Mouse (Mus musculus): Measurements from ENCODE around the gene Ciapin1. TPM values are rescaled to one million over a fixed set of nuclear protein-coding genes. Genes with fewer than 3 reads are reported as not detected.
A peak's percentile ranks its signal among the peaks of the same experiment; 100 is the strongest.

The Ciapin1 gene
- total and polyA plus RNA-seq, 2 experiments from 2014 or later, result 80.6 to 92.2 TPM

DNA sequence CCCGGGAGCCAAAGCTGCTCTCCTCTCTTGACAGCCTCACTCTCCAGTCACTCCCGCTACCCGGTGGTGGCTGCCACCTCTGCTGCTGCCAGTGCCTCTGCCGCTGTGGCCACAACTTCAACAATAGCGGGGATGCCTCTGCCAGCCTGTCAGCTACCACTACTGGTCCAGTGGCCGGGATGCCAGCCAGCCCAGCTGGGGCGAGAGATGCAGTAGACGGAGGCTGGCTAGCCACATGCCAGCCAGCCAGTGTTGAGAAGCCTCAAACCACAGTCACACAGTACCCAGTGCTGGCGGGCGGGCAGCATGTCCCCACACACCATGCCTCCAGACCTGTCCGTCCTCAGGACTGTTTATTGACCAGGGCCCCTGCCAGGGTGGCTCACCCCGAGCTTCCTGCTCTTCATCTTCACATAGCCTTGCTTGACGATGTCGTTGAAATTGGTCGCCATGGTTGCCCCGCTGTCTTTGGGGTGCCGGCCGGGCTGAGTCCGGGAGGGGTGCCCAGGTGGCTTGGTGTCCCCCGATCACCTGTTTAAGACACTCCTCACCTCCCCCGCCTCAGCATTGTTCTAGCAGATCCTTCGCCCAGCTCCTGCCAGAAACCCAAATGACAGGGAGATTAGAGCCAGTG is 32.4 kb upstream of the Ciapin1 start:
- peaks cover 19% of the 10 kb centered on the region for H3K4me1 ChIP-seq (ENCODE audit: control insufficient read depth, insufficient read depth)
- peak overlapping the region; percentile 35 for H3K4me3 ChIP-seq (ENCODE audit: low read depth, low read length)
- TF ChIP-seq EP300 (IDR thresholded peaks at IDR 0.05; ENCODE audit: low read depth) (no peak), CTCF (IDR thresholded peaks at IDR 0.05; ENCODE audit: low read depth) (no peak)
- no peak for ATAC-seq (ENCODE audit: insufficient read depth, low read depth)
- peak overlapping the region; percentile 64 for H3K4me2 ChIP-seq (ENCODE audit: low read depth, low read length)
- no peak for DNase-seq (ENCODE audit: low spot score)
- no peak overlapping the region for H3K27ac ChIP-seq (ENCODE audit: low read depth)
- peaks cover 25% of the 10 kb centered on the region for H3K36me3 ChIP-seq (replicated peaks; ENCODE audit: control insufficient read depth, insufficient read depth, low read length)
- no peaks in the 10 kb centered on the region for H3K9me3 ChIP-seq (replicated peaks; ENCODE audit: control insufficient read depth, low read length)
- no peaks in the 10 kb centered on the region for H3K27me3 ChIP-seq (ENCODE audit: control insufficient read depth, insufficient read depth, low read length)
- 27% methylated on average over 22 of the region's 22 CpGs for WGBS
- peak overlapping the region; percentile 35 for H3K9ac ChIP-seq (replicated peaks; ENCODE audit: low read depth, low read length)

DNA sequence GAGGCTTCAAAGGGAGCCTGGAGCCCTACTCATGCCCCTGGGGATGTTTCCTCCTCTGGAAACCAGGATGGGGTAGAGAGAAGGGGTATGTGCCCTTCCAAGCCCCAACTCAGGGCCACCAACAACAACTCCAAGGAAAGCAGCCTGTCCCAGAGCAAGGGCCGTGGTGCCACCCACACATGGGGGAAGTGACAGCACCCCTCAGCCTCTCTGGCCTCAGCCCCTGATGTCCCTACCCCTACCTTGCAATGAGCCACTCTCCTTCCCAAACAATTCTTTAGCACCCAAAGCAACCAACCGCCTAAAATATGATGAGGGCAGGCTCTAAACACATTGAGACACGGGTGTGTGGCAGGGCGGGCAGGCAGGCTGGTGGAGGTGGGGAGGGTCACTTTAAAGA is 31.8 kb upstream of the Ciapin1 start:
- peak overlapping the region; percentile 64 for H3K4me2 ChIP-seq (ENCODE audit: low read depth, low read length)
- no peak overlapping the region for H3K9ac ChIP-seq (replicated peaks; ENCODE audit: low read depth, low read length)
- 49% methylated on average over 4 of the region's 4 CpGs for WGBS
- H3K27me3 ChIP-seq (ENCODE audit: control insufficient read depth, insufficient read depth, low read length), result no peaks in the 10 kb centered on the region
- TF ChIP-seq EP300 (IDR thresholded peaks at IDR 0.05; ENCODE audit: low read depth), result no peak
- no peak for TF ChIP-seq CTCF (IDR thresholded peaks at IDR 0.05; ENCODE audit: low read depth)
- peak overlapping the region; percentile 35 for H3K4me3 ChIP-seq (ENCODE audit: low read depth, low read length)
- ATAC-seq (ENCODE audit: insufficient read depth, low read depth), result no peak
- H3K27ac ChIP-seq (ENCODE audit: low read depth), result no peak overlapping the region
- no peaks in the 10 kb centered on the region for H3K9me3 ChIP-seq (replicated peaks; ENCODE audit: control insufficient read depth, low read length)
- H3K4me1 ChIP-seq (ENCODE audit: control insufficient read depth, insufficient read depth), result peaks cover 13% of the 10 kb centered on the region
- no peak for DNase-seq (ENCODE audit: low spot score)
- peaks cover 31% of the 10 kb centered on the region for H3K36me3 ChIP-seq (replicated peaks; ENCODE audit: control insufficient read depth, insufficient read depth, low read length)

DNA sequence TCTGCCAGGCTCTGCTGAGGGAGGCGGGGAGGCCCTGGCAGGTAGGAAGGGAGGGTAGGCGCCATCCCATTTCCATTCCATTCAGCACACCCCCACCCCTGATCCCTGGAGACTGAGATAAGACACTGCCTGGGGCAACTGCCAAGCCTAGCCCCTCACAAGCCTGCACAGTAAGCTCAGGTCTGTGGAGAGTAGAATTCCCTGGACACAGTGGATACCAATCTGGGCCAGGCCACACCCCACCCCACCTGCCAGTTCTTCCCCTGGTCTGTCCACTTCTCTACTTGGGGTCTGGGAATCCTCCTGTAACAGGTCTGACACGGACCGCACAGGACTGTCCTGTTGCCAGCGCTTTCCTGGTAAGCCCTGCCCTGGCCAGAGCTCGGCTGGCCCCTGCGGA is 31.0 kb upstream of the Ciapin1 start:
- H3K9me3 ChIP-seq (replicated peaks; ENCODE audit: control insufficient read depth, low read length), result no peaks in the 10 kb centered on the region
- DNase-seq (ENCODE audit: low spot score) (no peak), ATAC-seq (ENCODE audit: insufficient read depth, low read depth) (no peak)
- H3K4me2 ChIP-seq (ENCODE audit: low read depth, low read length), result 0 out of 2 replicates have a peak overlapping the region, but pooled peaks have one; percentile 11
- no peak overlapping the region for H3K4me3 ChIP-seq (ENCODE audit: low read depth, low read length)
- peaks cover 12% of the 10 kb centered on the region for H3K4me1 ChIP-seq (ENCODE audit: control insufficient read depth, insufficient read depth)
- peaks cover 39% of the 10 kb centered on the region for H3K36me3 ChIP-seq (replicated peaks; ENCODE audit: control insufficient read depth, insufficient read depth, low read length)
- no peak for TF ChIP-seq EP300 (IDR thresholded peaks at IDR 0.05; ENCODE audit: low read depth)
- no peak for TF ChIP-seq CTCF (IDR thresholded peaks at IDR 0.05; ENCODE audit: low read depth)
- no peak overlapping the region; the same call in 1 of the 2 replicates for H3K9ac ChIP-seq (replicated peaks; ENCODE audit: low read depth, low read length)
- H3K27me3 ChIP-seq (ENCODE audit: control insufficient read depth, insufficient read depth, low read length), result no peaks in the 10 kb centered on the region
- WGBS, result 38% methylated on average over 7 of the region's 7 CpGs
- H3K27ac ChIP-seq (ENCODE audit: low read depth), result no peak overlapping the region

DNA sequence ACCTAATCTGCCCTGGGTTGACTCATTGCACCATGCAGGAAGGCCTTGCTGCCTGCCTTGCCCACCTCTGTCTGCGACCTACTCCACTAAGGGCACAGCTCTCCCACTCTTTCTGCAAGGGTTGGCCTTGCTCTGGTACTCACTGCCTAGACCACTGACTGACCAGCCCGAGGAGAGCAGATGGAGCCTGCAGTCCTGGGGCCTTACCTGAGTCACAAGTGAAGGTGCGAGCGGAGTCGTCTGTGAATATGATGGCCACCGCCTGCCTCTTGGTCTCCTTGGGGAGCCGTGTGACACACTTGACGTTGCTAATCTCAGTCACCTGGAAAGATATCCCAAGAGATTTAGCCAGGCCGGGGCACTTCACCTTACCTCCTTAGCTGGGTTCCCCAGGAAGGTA is 28.8 kb upstream of the Ciapin1 start:
- no peak overlapping the region for H3K4me2 ChIP-seq (ENCODE audit: low read depth, low read length)
- no peak overlapping the region for H3K4me3 ChIP-seq (ENCODE audit: low read depth, low read length)
- peaks cover 55% of the 10 kb centered on the region for H3K36me3 ChIP-seq (replicated peaks; ENCODE audit: control insufficient read depth, insufficient read depth, low read length)
- peaks cover 12% of the 10 kb centered on the region for H3K4me1 ChIP-seq (ENCODE audit: control insufficient read depth, insufficient read depth)
- no peaks in the 10 kb centered on the region for H3K27me3 ChIP-seq (ENCODE audit: control insufficient read depth, insufficient read depth, low read length)
- ATAC-seq (ENCODE audit: insufficient read depth, low read depth) (no peak), DNase-seq (ENCODE audit: low spot score) (no peak)
- WGBS, result 79% methylated on average over 9 of the region's 9 CpGs
- TF ChIP-seq EP300 (IDR thresholded peaks at IDR 0.05; ENCODE audit: low read depth) (no peak), CTCF (IDR thresholded peaks at IDR 0.05; ENCODE audit: low read depth) (no peak)
- no peak overlapping the region for H3K9ac ChIP-seq (replicated peaks; ENCODE audit: low read depth, low read length)
- no peaks in the 10 kb centered on the region for H3K9me3 ChIP-seq (replicated peaks; ENCODE audit: control insufficient read depth, low read length)
- no peak overlapping the region for H3K27ac ChIP-seq (ENCODE audit: low read depth)

DNA sequence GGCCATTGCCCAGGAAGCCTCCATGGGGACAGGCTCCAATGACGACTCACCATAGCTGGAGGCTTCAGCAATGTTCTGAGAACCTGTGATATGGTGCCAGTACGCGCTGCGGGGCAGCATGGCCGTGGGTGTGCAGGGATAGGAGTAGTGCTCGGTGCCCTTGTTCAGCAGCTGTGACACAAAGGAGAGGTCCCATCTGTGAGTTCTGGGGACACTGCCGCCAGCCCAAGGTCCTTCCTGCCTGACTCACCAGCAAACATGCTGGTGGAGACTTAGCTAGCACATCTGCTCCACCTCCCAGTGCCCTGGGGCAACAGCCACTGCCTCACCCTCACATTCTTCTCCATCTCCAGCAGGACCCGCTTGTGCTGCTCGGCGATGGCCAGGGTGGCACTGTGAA is 27.1 kb upstream of the Ciapin1 start:
- H3K27ac ChIP-seq (ENCODE audit: low read depth), result no peak overlapping the region
- 76% methylated on average over 10 of the region's 10 CpGs for WGBS
- no peak overlapping the region for H3K9ac ChIP-seq (replicated peaks; ENCODE audit: low read depth, low read length)
- no peak for TF ChIP-seq CTCF (IDR thresholded peaks at IDR 0.05; ENCODE audit: low read depth)
- no peak for TF ChIP-seq EP300 (IDR thresholded peaks at IDR 0.05; ENCODE audit: low read depth)
- no peak overlapping the region for H3K4me3 ChIP-seq (ENCODE audit: low read depth, low read length)
- ATAC-seq (ENCODE audit: insufficient read depth, low read depth) (no peak), DNase-seq (ENCODE audit: low spot score) (no peak)
- no peak overlapping the region for H3K4me2 ChIP-seq (ENCODE audit: low read depth, low read length)
- H3K27me3 ChIP-seq (ENCODE audit: control insufficient read depth, insufficient read depth, low read length), result no peaks in the 10 kb centered on the region
- peaks cover 12% of the 10 kb centered on the region for H3K4me1 ChIP-seq (ENCODE audit: control insufficient read depth, insufficient read depth)
- H3K36me3 ChIP-seq (replicated peaks; ENCODE audit: control insufficient read depth, insufficient read depth, low read length), result peaks cover 60% of the 10 kb centered on the region
- H3K9me3 ChIP-seq (replicated peaks; ENCODE audit: control insufficient read depth, low read length), result no peaks in the 10 kb centered on the region

Data from heart, postnatal 0 days (tissue).